ENCODE assay signal across 14 mouse cellular contexts in genomic region chr1:152506175-152506574, GRCm38 (mm10).
A peak's percentile ranks its signal among the peaks of the same experiment; 100 is the strongest.
DNase-seq lines count a peak whose midpoint lies in the region.
"Had no signal": no experiment of that assay in that cellular context is flagged by ENCODE, and none has a peak within 500 bp of the region (broad histone marks: within the 10 kb centered on the region; RNA-seq: fewer than 3 reads in every experiment).

No protein-coding gene starts in this region.

- intact Hi-C loops in heart, postnatal 25 days (cut with DNase I) = loop anchor here (5.0 kb wide), 1 partner anchor 39 kb away; no protein-coding TSS in a partner anchor

- peak; percentile 33 for DNase-seq in gastrocnemius, adult 18-20 months (ENCODE audit: low spot score)
- no peak for DNase-seq in gastrocnemius, postnatal 25 days
- peak; percentile 76 for DNase-seq in heart, adult 11 months
- no peak for DNase-seq in heart, postnatal 25 days (ENCODE audit: low spot score)
- DNase-seq in cerebellum, postnatal 14 days = no peak
- DNase-seq: adrenal gland, adult 2 months; adrenal gland, postnatal 10 days; adrenal gland, postnatal 25 days; cerebellum, adult 11 months; cerebellum, adult 18-20 months; cerebellum, adult 8-10 months; cerebellum, adult 9-11 months; cerebellum, postnatal 25 days; forebrain, postnatal 0 days had no signal

Comparison
In these comparisons a context has a peak if more than half of its experiments do, and no peak if none do; other contexts are left out.
1. DNase-seq: peak in gastrocnemius, adult 18-20 months (single experiment) and heart, adult 11 months (single experiment); none in gastrocnemius, postnatal 25 days (single experiment), heart, postnatal 25 days (single experiment) and cerebellum, postnatal 14 days (0 of 2).